ENCODE assay signal across 18 mouse cellular contexts in the genomic region with DNA sequence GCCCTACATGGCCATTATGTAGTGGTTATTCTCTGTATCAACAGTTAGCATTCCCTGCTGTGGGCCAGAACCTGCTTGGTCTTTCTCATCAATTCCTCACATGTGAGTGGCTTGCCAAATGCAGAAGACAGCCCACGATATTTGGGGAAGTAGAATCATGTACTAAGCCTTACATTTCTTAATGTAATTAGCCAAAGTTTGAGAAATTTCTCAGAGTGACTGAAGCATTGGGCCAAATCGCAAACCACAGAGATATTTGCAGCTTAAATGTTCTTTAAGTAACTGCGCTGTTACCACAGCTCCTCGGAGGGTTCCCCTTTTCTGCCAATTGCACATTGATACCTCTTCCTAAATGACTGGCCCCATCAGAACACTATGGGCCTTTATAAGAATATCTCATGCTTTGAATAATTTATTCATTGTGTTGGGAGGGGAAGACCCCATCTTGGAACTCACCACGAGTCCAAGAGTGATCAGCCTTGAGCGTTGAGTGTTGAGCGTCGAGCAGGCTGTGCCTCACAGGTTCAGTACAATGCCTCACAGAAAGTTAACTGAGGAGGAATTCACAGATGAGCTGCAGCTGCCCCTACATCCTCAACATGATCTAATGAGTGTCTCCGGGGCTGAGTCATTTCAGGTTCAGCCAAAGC.
DNase-seq lines count a peak whose midpoint lies in the region; ATAC-seq and TF ChIP-seq lines count a peak whose summit lies in the region.
"Had no signal": no experiment of that assay in that cellular context is flagged by ENCODE, and none has a peak within 500 bp of the region (broad histone marks: within the 10 kb centered on the region; RNA-seq: fewer than 3 reads in every experiment).

No protein-coding gene starts in this region.

- no peaks in the 10 kb centered on the region for H3K79me2 ChIP-seq in C2C12 (ENCODE audit: control insufficient read depth, insufficient read depth)

- TF ChIP-seq EP300 in liver, postnatal 0 days (IDR thresholded peaks at IDR 0.05; ENCODE audit: low read depth) = no peak

- H3K4me3 ChIP-seq in liver, postnatal 0 days (ENCODE audit: low read depth, low read length) = no peak overlapping the region
- H3K4me3 ChIP-seq in liver, embryonic 11.5 days (ENCODE audit: low read depth, low read length) = no peak overlapping the region
- no peak overlapping the region for H3K4me3 ChIP-seq in C2C12 (ENCODE audit: insufficient read depth, poor library complexity, severe bottlenecking)
- no peak overlapping the region for H3K4me3 ChIP-seq in midbrain, embryonic 15.5 days
- H3K4me3 ChIP-seq: heart, adult 2 months; kidney, embryonic 15.5 days; neural tube, embryonic 13.5 days had no signal

- H3K79me3 ChIP-seq in C2C12 (ENCODE audit: low read depth) = no peaks in the 10 kb centered on the region

- ATAC-seq in liver, postnatal 0 days = peak; percentile 35; the same call in 1 of the 2 replicates
- ATAC-seq in liver, embryonic 11.5 days (replicated peaks; ENCODE audit: low FRiP score) = no peak
- ATAC-seq in hematopoietic stem cell, adult 5-6 weeks (replicated peaks in 1 of 2; ENCODE audit: insufficient read depth in 1 of 2, low FRiP score in 2 of 2, low TSS enrichment in 1 of 2, low read depth in 1 of 2, poor library complexity in 2 of 2, severe bottlenecking in 2 of 2) = peak; percentile 65 to 80
- peak; percentile 60 for ATAC-seq in neutrophil, adult 5-6 weeks (ENCODE audit: extremely low read depth, insufficient number of reproducible peaks, low FRiP score, poor library complexity, severe bottlenecking)
- no peak for ATAC-seq in midbrain, embryonic 15.5 days (replicated peaks)
- ATAC-seq: forebrain, embryonic 14.5 days had no signal

- H3K9me3 ChIP-seq in liver, postnatal 0 days (ENCODE audit: low read length) = no peaks in the 10 kb centered on the region
- H3K9me3 ChIP-seq in liver, embryonic 11.5 days (ENCODE audit: control insufficient read depth, low read length) = no peaks in the 10 kb centered on the region
- no peaks in the 10 kb centered on the region for H3K9me3 ChIP-seq in midbrain, embryonic 15.5 days
- H3K9me3 ChIP-seq: G1E; kidney, embryonic 15.5 days; neural tube, embryonic 13.5 days had no signal

- no peak overlapping the region for H3K4me2 ChIP-seq in liver, postnatal 0 days (ENCODE audit: low read depth, low read length)
- no peak overlapping the region for H3K4me2 ChIP-seq in liver, embryonic 11.5 days
- H3K4me2 ChIP-seq in midbrain, embryonic 15.5 days = no peak overlapping the region
- H3K4me2 ChIP-seq: kidney, embryonic 15.5 days; neural tube, embryonic 13.5 days had no signal

- H3K27me3 ChIP-seq in liver, postnatal 0 days (ENCODE audit: insufficient read depth, low read length) = no peaks in the 10 kb centered on the region
- H3K27me3 ChIP-seq in liver, embryonic 11.5 days (replicated peaks; ENCODE audit: control insufficient read depth, insufficient read depth, low read length) = no peaks in the 10 kb centered on the region
- H3K27me3 ChIP-seq in C2C12 (ENCODE audit: control insufficient read depth, insufficient read depth, insufficient read length) = no peaks in the 10 kb centered on the region
- no peaks in the 10 kb centered on the region for H3K27me3 ChIP-seq in midbrain, embryonic 15.5 days (replicated peaks)

- WGBS in liver, postnatal 0 days (ENCODE audit: insufficient replicate concordance) = 51% methylated on average over 9 of the region's 9 CpGs
- WGBS in liver, embryonic 11.5 days = 75% methylated on average over 9 of the region's 9 CpGs
- WGBS in midbrain, embryonic 15.5 days = 91% methylated on average over 9 of the region's 9 CpGs

- no peak for DNase-seq in liver, postnatal 0 days
- DNase-seq in liver, embryonic 11.5 days (ENCODE audit: low spot score) = no peak
- no peak for DNase-seq in kidney, adult 8-10 months
- no peak for DNase-seq in gastrocnemius, adult 8-10 months (ENCODE audit: low spot score in 2 of 2)
- DNase-seq: cerebellum, adult 11 months; cerebellum, postnatal 14 days; heart, adult 2 months; lung, postnatal 14 days; right cerebral cortex, postnatal 25 days; thymus, adult 18-20 months had no signal

- H3ac ChIP-seq in C2C12 (ENCODE audit: control insufficient read depth, insufficient read length, low read depth) = no peak overlapping the region

- peaks cover 16% of the 10 kb centered on the region for H3K4me1 ChIP-seq in liver, postnatal 0 days (ENCODE audit: insufficient read depth)
- H3K4me1 ChIP-seq in liver, embryonic 11.5 days (replicated peaks; ENCODE audit: control insufficient read depth, insufficient read depth, low read length) = no peaks in the 10 kb centered on the region
- no peaks in the 10 kb centered on the region for H3K4me1 ChIP-seq in midbrain, embryonic 15.5 days
- H3K4me1 ChIP-seq: kidney, embryonic 15.5 days; neural tube, embryonic 13.5 days had no signal

- H3K36me3 ChIP-seq in liver, postnatal 0 days (replicated peaks; ENCODE audit: insufficient read depth, low read length) = no peaks in the 10 kb centered on the region
- H3K36me3 ChIP-seq in liver, embryonic 11.5 days (ENCODE audit: control insufficient read depth, insufficient read depth, low read length) = no peaks in the 10 kb centered on the region
- H3K36me3 ChIP-seq in C2C12 (ENCODE audit: control insufficient read depth, insufficient read depth) = no peaks in the 10 kb centered on the region
- H3K36me3 ChIP-seq in midbrain, embryonic 15.5 days (replicated peaks) = no peaks in the 10 kb centered on the region
- H3K36me3 ChIP-seq: G1E; kidney, embryonic 15.5 days; neural tube, embryonic 13.5 days had no signal

- no peak overlapping the region for H3K9ac ChIP-seq in liver, postnatal 0 days (replicated peaks)
- H3K9ac ChIP-seq in liver, embryonic 11.5 days (ENCODE audit: low read depth, low read length) = no peak overlapping the region
- no peak overlapping the region for H3K9ac ChIP-seq in midbrain, embryonic 15.5 days
- H3K9ac ChIP-seq: kidney, embryonic 15.5 days; neural tube, embryonic 13.5 days had no signal

- TF ChIP-seq CTCF in liver, postnatal 0 days (IDR thresholded peaks at IDR 0.05; ENCODE audit: low read depth) = no peak
- no peak for TF ChIP-seq CTCF in C2C12 (IDR thresholded peaks at IDR 0.05; ENCODE audit: control insufficient read depth, insufficient read depth, insufficient read length)

- peak overlapping the region; percentile 35; the same call in 1 of the 2 replicates for H3K27ac ChIP-seq in liver, postnatal 0 days (ENCODE audit: low read depth)
- no peak overlapping the region for H3K27ac ChIP-seq in liver, embryonic 11.5 days (ENCODE audit: low read depth, low read length)
- H3K27ac ChIP-seq in midbrain, embryonic 15.5 days = no peak overlapping the region
- H3K27ac ChIP-seq: heart, adult 2 months; kidney, embryonic 15.5 days; neural tube, embryonic 13.5 days had no signal

TF ChIP-seq in C2C12, 6 proteins besides CTCF, POLR2A, EP300 and RAD21:
- peak; percentile 72 for TF ChIP-seq MYOD1 (IDR thresholded peaks at IDR 0.05; ENCODE audit: control insufficient read depth, insufficient read length, low read depth)
- no peak for TF ChIP-seq USF1 (IDR thresholded peaks at IDR 0.05; ENCODE audit: low read depth)

Comparison
In these comparisons a context has a peak if more than half of its experiments do, and no peak if none do; other contexts are left out.
1. ATAC-seq: peak in liver, postnatal 0 days (single experiment), hematopoietic stem cell, adult 5-6 weeks (2 of 2) and neutrophil, adult 5-6 weeks (single experiment); none in liver, embryonic 11.5 days (single experiment) and midbrain, embryonic 15.5 days (single experiment).